Mouse (Mus musculus) left cerebral cortex, adult 9 months (tissue): ENCODE data around the gene Fam189b.
A peak's percentile ranks its signal among the peaks of the same experiment; 100 is the strongest.
"Not testable (repeated sequence)": the region's sequence is repeated elsewhere in the genome, so short reads cannot be mapped to it uniquely, and the experiment has no call there.

Source experiments
- DNase-seq, 2 experiments: peaks; one replicate each; pipeline ENCODE4 v3.0.0; 2022; ENCODE audit warnings: low spot score in 2 of 2

The Fam189b gene

DNA sequence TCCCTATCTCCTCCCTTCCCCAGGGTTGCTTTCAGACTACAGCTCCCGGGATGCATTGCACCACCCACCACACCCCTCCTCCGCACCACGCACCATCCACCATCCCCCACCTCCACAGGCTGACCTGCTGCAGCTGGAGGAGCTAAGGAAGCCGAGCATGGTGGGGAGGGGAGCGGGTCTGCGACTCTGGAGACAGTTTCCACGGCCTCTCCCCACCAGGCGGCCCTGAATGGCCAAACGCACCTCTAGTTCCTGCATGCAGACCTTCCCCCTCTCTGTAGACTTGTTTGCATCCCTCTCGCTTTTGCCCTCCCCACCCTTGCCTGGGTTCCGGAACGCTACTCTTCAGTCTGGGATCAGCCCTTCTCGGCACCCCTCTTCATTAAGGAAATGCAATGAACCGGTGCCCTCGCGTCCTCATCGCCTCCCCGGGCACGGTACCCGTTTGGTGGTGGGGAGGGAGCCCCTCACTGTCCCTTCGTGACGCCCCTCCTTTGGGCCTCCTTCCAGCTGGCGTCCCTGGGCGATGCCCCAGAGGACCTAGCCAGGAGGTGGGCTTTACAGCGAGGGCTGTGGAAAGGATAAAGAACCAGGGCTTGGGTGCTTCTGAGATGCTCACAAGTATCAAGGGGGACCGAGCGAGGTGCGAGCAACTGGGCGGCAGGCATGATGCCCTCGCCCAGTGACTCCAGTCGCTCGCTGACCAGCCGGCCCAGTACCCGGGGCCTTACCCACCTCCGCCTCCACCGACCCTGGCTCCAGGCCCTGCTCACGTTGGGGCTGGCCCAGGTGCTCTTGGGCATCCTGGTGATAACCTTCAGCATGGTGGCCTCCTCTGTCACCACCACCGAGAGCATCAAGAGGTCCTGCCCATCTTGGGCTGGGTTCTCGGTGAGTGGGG lies at the start of gene Fam189b:
Fam189b (plus strand) TSS at position 86 of the 901 bp plus-strand sequence.
- DNase-seq: peak; percentile 85 to 94

GRCm38 (mm10) chr3:89133752-89134151 lies 49.2 kb upstream of the Fam189b start:
- no peak for DNase-seq

- no peak for DNase-seq
Measured at GRCm38 (mm10) chr3:89135958-89136357, 47.0 kb upstream of the Fam189b start, which contains the start of gene Pklr. Pklr (plus strand) TSS chr3:89136142.

GRCm38 (mm10) chr3:89136365-89136764 lies 46.6 kb upstream of the Fam189b start:
- no peak for DNase-seq

DNA sequence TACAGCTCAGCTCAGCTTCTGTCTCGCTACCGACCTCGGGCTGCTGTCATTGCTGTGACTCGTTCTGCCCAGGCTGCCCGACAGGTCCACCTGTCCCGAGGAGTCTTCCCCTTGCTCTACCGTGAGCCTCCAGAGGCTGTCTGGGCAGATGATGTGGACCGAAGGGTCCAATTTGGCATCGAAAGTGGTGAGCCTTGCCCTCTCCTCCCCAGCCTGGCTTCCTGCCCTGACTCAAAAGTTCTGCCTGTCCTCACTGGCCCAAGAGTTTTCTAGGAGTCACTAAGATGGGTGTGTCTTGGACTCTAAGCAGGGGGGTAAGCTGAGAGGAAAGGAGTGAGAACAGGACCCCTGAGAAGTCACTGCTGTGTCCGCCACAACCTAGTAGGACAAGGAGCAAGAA lies 38.1 kb upstream of the Fam189b start:
- no peak for DNase-seq

DNA sequence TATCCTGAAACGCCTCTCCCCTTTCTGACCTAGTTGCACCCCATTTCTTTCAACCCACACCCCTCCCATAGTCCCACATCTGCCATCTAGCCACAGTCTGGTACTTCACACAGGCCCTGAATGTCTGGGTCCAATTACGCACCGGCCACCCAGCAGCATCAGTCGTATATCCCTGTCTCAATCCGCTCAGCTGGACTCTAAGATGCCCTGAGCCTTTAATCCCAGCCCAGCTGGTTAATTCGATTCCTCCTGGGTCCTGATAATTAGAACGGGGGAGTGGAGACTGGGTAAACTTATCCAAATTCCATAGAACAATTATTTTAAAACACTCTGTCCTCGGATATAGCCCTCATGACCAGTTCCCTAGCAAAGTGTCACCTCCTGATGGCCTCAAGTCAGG lies 37.4 kb upstream of the Fam189b start:
- no peak for DNase-seq

DNA sequence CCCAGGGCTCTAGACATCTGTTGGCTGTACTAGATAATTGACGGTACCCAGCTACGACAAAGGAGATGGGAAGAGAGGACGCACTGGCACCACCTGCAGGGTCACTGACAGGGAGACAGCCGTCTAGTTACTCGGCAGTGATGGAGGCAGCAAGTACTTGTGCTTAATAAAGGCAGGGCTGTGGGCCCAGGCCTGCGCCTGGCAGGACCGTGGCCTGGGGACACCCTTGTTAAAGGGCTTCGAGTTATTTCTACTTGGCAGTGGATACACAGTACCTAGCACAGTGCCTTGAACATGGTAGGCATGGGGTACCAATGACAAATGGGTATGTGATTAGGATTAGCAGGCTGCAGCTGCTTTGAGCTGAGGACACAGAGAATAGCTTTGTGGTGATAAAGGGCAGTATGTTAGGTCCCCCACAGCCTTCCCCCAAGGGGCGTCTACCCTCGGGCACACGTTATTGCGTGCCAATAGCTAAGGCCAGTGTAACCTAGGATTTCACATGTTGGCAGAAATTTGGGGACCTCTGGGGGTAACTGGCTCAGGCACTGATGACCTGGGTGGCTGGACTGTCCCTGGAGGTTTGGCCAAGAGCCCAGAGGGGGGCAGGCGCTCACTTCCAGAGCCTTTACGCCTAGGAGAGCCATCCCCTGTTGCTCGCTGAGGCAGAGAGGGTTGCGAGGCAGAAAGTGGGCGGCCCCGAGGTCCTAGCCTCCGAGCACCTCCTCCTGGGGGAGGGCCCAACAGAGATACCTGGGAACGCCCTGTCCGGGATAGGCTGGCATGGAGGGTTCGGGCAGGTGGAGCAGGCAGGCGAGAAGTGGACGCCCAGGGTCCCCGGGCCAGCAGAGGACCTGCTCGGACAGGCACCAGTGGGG lies 35.6 kb upstream of the Fam189b start:
- DNase-seq: no peak

DNA sequence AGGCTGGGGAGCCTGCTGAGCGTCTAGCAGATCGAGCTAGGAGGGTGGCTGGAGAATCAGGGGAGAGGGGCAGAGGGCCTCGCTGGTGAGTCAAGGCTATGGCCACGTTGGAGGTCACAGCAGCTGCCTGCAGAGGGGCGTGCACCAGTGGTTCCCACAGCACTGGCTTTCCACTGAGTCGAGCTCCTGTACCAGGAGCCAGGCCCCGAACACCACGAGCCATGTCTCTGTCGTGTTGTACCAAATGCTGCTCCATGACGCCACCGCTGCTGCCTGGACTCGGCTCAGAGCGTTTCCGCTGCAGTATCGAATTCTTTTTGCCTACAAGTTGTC lies 35.0 kb upstream of the Fam189b start:
- no peak for DNase-seq

GRCm38 (mm10) chr3:89148567-89148966 lies 34.4 kb upstream of the Fam189b start:
- no peak for DNase-seq

DNA sequence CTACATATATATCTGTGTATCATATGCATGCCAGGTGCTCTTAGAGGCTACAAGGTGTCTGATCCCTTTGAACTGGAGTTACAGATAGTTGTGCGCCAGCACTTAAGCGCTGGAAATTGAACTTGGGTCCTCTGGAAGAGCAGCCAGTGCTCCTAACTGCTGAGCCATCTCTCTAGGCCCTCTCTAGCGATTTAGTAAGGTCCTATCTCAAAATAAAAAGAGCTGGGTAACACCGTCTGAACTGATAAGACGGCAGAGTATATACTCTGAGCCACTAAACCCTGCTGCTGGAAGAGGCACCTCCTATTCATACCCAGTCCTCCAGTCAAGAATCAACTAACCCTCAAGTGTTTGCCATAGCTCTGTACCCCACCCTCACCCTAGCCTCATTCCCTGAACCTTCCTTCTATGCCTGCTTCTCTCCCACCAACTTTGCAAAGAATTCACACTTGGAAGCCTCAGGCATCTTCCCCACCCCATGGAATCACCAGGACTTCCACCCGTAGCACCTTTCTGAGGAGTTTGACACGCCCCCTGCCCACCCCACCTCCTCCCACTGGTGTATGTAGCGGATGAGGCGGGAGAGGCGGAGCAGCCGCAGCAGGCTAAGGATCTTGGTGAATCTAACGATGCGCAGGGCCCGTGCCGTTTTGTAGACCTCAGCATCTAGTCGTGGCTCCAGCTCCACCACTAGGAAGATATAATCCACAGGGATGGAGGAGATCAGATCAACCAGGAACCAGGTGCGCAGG lies 30.7 kb upstream of the Fam189b start:
- no peak for DNase-seq

DNA sequence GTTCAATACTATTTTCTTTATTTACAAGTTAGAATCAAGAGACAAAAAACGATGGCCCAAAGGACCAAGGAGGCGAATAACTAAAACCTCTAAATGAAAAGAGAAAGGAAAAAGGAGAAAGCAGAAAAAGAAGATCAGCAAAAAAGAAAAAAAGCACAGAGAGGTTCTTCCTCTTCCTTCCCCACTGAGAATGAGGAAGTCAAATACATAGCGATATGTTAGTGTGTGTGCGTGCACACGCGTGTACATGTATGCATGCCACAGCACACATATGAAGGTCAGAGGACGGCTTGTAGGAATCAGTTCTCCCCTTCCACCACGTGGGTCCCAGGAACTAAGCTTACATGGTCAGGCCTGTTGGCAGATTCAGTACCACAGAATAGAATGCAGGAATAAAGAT lies 26.0 kb upstream of the Fam189b start:
- no peak for DNase-seq

DNA sequence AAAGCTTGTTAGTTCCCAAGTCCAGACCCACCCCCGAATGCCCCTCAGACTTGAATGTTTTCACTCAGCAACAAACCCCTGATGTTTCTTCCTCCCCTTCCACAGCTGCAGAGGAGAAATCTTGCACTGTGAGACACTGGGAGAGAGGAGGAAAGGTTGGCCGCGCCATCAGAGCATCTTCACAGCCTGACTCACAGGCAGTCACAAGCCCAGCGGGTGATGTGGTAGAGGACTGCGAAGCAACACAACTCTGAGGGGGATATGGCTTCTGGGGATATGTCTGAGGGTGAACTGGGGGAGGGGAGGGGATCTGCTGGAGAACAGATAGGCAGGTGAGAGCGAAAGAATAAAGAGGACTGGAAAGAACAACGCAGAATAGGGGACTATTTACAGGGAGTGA lies 24.3 kb upstream of the Fam189b start:
- no peak for DNase-seq

- no peak for DNase-seq
Measured at GRCm38 (mm10) chr3:89159211-89159610, 23.7 kb upstream of the Fam189b start.

- DNase-seq: no peak
Measured at GRCm38 (mm10) chr3:89159616-89160344, 23.2 kb upstream of the Fam189b start, which contains the start of gene Hcn3. Hcn3 (minus strand) TSS chr3:89160196.

- DNase-seq: not testable (repeated sequence)
Measured at GRCm38 (mm10) chr3:89161207-89161606, 21.7 kb upstream of the Fam189b start.

- no peak for DNase-seq
Measured at GRCm38 (mm10) chr3:89161786-89162185, 21.2 kb upstream of the Fam189b start.

- DNase-seq: no peak
Measured at GRCm38 (mm10) chr3:89163123-89163522, 19.8 kb upstream of the Fam189b start.

DNA sequence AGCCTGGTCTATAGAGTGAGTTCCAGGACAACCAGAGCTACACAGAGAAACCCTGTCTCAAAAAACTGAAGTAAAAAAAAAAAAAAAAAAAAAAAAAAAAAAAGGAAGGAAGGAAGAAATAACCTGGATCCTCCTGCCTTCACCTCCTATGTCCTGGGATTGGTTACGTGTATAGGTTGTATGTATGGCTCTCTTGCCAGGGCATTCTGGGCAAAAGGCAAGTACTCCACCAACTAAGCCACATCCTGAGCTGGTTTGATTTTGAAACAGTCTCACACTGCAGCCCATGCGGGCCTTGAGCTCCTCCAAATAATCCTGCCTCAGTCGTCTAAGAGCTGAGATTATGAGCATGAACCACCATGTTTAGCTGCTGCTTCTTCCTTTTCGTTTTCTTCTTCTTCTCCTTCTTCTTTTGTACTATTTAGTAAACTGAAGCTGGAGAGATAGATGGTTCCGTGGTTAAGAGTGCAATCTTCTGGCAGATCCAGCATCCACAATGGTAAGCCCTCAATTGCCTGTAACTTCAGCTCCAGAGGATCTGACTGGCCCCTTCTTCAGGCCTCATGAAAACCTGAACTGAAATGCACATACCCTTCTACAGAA lies 19.2 kb upstream of the Fam189b start:
- no peak for DNase-seq

DNA sequence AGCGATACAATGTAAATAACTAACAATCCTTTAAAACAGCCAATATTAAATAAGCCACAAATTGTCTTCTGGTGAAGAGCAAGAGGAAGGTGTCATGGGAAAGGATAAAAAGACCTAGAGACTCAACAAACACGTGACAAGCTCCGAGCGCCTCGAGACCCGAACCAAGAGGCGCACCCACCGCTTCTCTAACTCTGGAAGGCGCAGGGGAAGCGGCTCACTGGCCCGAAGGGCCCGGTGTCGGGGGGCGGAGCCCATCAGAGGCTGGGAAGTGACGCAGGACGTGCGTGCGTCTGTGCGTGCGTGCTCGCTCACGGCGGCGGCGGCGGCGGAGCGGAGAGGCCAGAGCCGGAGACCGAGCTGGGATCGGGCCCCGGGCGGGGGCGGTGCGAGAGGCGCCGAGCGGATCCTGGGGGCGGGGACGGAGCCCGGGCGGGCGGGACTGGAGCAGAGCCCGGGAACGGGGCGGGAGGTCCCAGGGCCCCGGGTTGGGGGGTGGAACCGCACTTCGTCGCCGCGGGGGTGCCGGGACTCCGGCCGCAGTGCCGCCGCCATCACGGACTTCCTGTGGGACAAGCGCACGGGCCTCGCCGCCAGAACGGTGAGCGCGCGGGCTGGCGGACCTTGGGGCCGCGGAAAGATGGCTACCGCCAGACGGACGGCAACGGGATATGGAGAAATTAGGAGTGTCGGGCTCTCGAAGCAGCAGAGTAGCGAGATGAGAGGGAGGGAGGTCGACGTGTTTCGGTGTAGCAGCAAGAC lies 18.3 kb upstream of the Fam189b start, which contains the start of gene Clk2:
Clk2 (plus strand) TSS at position 290 of the 762 bp plus-strand sequence.
- peak; percentile 84 to 93 for DNase-seq
